Mouse (Mus musculus): Measurements from ENCODE around the gene Trim16. TPM values are rescaled to one million over a fixed set of nuclear protein-coding genes. Genes with fewer than 3 reads are reported as not detected.

Trim16 gene
- polyA plus RNA-seq (2017; shearing (Covaris generic)): 2.0 TPM

DNA sequence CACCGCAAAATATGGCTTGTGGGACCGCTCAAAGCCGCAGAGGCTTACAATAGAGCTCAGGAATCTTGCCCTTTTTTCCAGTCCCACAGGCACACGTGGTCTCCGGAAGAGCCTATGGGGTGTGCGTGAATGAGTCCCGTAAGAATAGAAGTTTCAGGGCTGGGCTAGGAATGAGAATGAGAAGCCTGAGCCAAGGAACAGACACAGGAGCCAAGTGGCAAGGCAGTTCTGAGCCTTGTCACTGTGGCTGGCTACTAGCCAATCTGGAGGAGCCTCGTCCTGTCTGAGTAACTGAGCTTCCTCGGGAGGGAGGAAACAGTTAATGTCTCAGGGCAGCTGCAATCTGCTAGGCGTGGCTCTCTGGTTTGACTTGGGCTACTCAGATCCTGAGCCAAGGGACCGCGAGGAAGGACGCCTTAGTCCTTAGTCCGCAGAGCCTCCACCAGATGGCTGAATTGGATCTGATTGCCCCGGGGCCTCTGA, at the start of gene Trim16:
Gene Trim16, plus strand, starts transcription at position 173 of the 483 bp plus-strand sequence.

DNA sequence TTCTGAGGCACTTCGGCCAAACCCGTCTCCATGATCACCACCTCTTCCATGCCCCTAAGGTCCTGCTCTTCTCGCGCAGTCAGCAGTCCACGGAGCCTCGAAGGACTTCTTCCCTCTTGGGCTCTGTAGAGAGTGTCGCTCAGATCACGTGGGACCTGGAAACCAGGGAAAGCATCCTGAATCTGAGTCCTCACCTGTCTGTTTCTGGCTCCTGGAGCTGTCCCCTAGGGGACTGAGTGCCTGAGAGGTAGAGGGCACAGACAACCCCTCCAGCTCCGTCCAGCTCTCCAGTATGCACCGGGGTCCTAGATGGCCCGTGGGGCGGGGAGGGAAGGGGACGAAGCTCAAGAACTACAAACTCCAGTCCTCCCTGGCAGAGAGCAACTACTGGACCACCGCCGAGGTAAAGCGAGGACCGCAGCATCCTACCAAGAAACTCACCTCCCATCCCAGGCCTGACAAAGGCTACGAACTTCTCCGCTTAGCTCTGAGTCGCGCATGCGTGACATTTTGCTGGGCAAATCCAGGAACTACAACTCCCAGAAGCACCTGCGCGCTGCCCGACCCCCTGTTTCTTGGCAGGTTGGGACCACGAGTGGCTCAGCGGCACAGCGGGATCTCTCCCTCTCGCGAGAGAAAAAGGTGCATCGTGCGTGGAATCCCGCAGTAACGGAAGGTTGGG, 31.0 kb upstream of the Trim16 start, which contains the start of gene Zfp286:
Gene Zfp286, minus strand, starts transcription at position 528 of the 682 bp plus-strand sequence.

DNA sequence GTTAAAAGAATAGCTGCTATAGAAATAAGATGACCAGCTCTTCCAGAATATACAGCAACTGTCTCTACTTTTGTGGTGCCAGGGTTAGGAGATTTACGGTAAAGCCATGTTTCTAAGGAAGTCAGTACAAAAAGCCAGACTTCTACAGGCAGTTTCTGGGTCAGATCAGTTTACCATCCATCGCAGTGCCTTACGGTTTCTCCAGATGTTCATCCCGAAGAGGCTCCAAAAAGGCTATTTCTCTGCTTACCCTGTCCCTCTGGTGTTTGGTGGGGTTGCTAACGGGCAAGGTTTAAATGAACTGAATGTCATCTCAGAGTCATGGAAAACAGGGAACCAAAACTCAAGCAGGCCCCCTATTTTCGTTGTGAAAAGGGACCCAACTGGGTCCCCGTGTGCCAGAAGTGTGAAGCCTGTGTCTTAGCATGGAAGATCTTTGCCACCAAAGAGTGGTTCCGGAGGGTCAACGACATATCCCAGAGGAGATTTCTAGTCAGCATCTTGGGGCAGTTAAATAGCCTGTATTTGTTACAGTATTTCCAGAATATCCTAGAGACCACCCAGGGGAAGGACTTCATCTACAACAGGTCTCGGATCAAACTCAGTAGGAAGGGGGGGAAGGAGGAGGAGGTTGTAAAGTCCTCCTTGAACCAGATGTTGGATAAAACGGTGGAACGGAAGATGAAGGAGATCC, 27.1 kb downstream of the Trim16 start, which contains the start of gene Fbxw10:
Gene Fbxw10, plus strand, starts transcription at position 109 of the 694 bp plus-strand sequence.

DNA sequence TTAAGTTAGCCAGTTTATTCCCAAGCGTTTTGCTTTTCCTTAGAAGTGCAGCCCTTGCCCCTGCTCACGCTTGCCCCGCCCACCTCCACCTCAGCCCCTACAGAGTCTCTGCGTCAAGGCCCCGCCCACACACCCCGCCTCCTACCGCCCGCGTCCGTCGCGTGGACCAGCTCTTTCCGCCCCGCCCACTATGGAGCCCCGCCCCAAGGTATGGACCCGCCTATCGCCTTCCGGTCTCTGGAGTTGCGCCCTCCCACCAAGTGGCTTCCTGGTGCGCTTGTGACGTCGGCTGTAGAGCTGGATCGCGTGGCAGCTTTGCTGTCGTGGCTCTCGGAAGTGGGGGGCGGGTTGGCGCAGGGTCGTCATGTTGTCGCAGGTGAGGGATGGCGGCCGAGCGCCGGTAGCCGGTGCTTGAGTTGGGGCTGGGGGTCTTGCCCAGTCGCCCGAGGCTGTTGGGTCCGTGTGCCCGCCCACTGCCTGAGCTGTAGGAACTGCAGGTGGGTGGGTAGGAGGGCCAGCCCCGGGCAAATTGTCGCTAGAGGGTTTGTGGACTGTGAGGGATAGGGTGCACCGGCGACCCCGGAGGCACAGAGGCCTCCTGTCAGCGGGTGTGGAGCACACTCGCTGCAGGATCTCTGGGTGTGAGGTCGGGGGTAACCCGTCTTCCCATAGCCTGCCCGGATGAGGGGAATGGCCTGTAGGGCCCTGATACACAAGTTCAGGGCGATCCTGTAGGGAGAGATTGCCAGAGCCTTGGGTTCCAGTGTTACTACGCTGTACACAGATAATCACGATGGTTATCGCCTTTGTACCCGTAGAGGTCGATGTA, 59.4 kb downstream of the Trim16 start, which contains the start of gene Tvp23b:
Gene Tvp23b, plus strand, starts transcription at position 236 of the 829 bp plus-strand sequence.

Other genes with a start within 250 kb of the Trim16 start
- 59.1 TPM for gene Trpv2, start 245.7 kb upstream of the Trim16 start, polyA plus RNA-seq (2017; shearing (Covaris generic))
- 1.0 TPM for gene Lrrc75a, start 171.7 kb upstream of the Trim16 start, polyA plus RNA-seq (2017; shearing (Covaris generic))
- gene Mmgt2, start 171.6 kb upstream of the Trim16 start, polyA plus RNA-seq (2017; shearing (Covaris generic)): 10.5 TPM
- 18.3 TPM for gene Zfp287, start 88.3 kb upstream of the Trim16 start, polyA plus RNA-seq (2017; shearing (Covaris generic))
- gene Gm10428, start 67.1 kb upstream of the Trim16 start, polyA plus RNA-seq (2017; shearing (Covaris generic)): not detected
- gene Zfp286, start 30.8 kb upstream of the Trim16 start, polyA plus RNA-seq (2017; shearing (Covaris generic)): 0.29 TPM
- 0.39 TPM for gene Fbxw10, start 26.8 kb downstream of the Trim16 start, polyA plus RNA-seq (2017; shearing (Covaris generic))
- 34.4 TPM for gene Tvp23b, start 59.2 kb downstream of the Trim16 start, polyA plus RNA-seq (2017; shearing (Covaris generic))
- gene Cdrt4, start 131.0 kb downstream of the Trim16 start, polyA plus RNA-seq (2017; shearing (Covaris generic)): not detected
- not detected for gene Tekt3, start 241.4 kb downstream of the Trim16 start, polyA plus RNA-seq (2017; shearing (Covaris generic))